Mouse (Mus musculus) testis, adult 2 months (tissue): ENCODE data around the gene Tfdp2.

Source experiments
- CTCF ChIP-seq: fragments of 200-500 bp; IDR thresholded peaks from 2 replicates; pipeline ENCODE4 v1.5.1; 2012; ENCODE audit warnings: low read depth, mild to moderate bottlenecking, inconsistent platforms, low read length, moderate library complexity; ENCODE audit not compliant: control insufficient read depth, insufficient read depth, insufficient replicate concordance
- POLR2A ChIP-seq: fragments of 200-500 bp; IDR thresholded peaks from 2 replicates; pipeline ENCODE4 v1.6.1; 2012; ENCODE audit warnings: low read depth, mild to moderate bottlenecking, inconsistent platforms, low read length, moderate library complexity; ENCODE audit not compliant: control insufficient read depth

DNA sequence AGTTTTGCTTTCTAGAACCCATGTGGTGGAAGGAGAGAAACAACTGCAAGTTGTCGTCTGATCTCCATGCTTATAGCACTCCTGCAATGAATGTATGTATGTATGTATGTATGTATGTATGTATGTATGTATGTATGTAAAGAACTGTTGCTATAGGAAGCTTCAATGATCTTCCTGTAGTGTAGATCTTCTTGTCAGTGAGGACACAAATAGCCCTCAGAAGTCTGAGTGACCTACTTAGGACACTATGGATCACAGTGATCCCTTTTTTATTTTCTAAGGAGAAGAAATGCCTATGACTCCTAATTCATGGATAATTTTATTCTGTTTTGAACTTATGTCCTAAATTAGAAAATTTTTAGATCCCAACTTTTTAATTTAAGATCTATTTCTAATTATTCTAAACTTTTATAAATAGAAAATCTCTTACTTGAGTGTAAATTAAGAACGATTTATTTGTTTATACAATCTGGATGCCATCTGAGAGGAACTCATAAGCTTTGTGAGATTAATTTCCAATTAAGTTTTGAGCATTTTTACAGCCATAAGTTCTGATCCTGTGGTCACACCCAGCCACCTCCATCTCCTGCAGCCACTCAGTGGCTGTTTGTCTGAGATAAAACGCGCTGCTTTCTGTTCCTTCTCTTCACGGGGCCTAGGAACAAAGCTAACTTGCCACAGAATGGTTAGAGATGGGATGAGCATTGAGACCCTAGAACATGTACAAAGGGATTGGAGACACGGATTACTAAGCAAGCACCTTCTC lies 70.9 kb downstream of the Tfdp2 start:
- TF ChIP-seq CTCF (no peak), POLR2A (no peak)
